Mouse (Mus musculus) lung, embryonic 14.5 days (tissue): ENCODE data around the gene Sh3bp5. TPM values are rescaled to one million over a fixed set of nuclear protein-coding genes. Genes with fewer than 3 reads are reported as not detected.

Source experiments
- ATAC-seq: fragments of 200-750 bp; cut with Nextera tagmentation; 2 replicates; pipeline ENCODE4 v1.8.0; 2017; ENCODE audit warnings: mild to moderate bottlenecking, moderate TSS enrichment, moderate library complexity; ENCODE audit not compliant: insufficient read depth
- DNase-seq: peaks from one replicate; pipeline ENCODE4 v3.0.0-alpha.2; 2015
- H3K27ac ChIP-seq: fragments of 300-500 bp; sonication (generic); 2 replicates; pipeline ENCODE4 v1.5.1; 2014; ENCODE audit warnings: low read depth, mild to moderate bottlenecking, moderate library complexity
- H3K27me3 ChIP-seq: fragments of 300-500 bp; sonication (generic); 2 replicates; pipeline ENCODE4 v1.6.1; 2014; ENCODE audit warnings: low read length, control low read depth; ENCODE audit not compliant: insufficient read depth
- H3K36me3 ChIP-seq: fragments of 300-500 bp; sonication (generic); 2 replicates; pipeline ENCODE4 v1.6.1; 2014; ENCODE audit warnings: control low read depth; ENCODE audit not compliant: insufficient read depth
- H3K4me1 ChIP-seq: fragments of 300-500 bp; sonication (generic); 2 replicates; pipeline ENCODE4 v1.6.1; 2014; ENCODE audit warnings: antibody characterized with exemption, control low read depth; ENCODE audit not compliant: insufficient read depth
- H3K4me2 ChIP-seq: fragments of 300-500 bp; sonication (generic); 2 replicates; pipeline ENCODE4 v1.6.1; 2014; ENCODE audit warnings: mild to moderate bottlenecking
- H3K4me3 ChIP-seq: fragments of 300-500 bp; sonication (generic); 2 replicates; pipeline ENCODE4 v1.5.1; 2014; ENCODE audit warnings: low read depth, low read length
- H3K9ac ChIP-seq: fragments of 300-500 bp; sonication (generic); 2 replicates; pipeline ENCODE4 v1.6.1; 2014
- H3K9me3 ChIP-seq: fragments of 300-500 bp; sonication (generic); 2 replicates; pipeline ENCODE4 v1.6.1; 2016; ENCODE audit warnings: low read depth, low read length, control low read depth
- CTCF ChIP-seq: IDR thresholded peaks from 2 replicates; pipeline ENCODE4 v1.5.1; 2016; ENCODE audit warnings: antibody characterized with exemption, low read depth
- WGBS: fragments of 180-500 bp; shearing (Covaris S2); extraction: QIAGEN DNeasy Blood & Tissue Kit; methylation state at CpG from one replicate; pipeline ENCODE4 v1.1.7; 2014; 5-methylcytosine and 5-hydroxymethylcytosine counted together
- polyA plus RNA-seq: library from polyadenylated mRNA; unstranded; fragments of >200 nt; fragmentation: Nextera tagmentation; extraction: Ambion mirVana; gene quantifications from 2 replicates; pipeline ENCODE4 v1.2.1, GENCODE M21; 2014

Gene Sh3bp5
- polyA plus RNA-seq, 1 experiment from 2014 or later = 14.8 TPM

GRCm38 (mm10) chr14:31422395-31422794 is 13.5 kb downstream of the Sh3bp5 start:
- no peaks in the 10 kb centered on the region for H3K9me3 ChIP-seq
- TF ChIP-seq CTCF = no peak
- peaks cover 11% of the 10 kb centered on the region for H3K4me1 ChIP-seq
- ATAC-seq (no peak), DNase-seq (no peak)
- H3K27ac ChIP-seq = peak overlapping the region; percentile 10
- H3K27me3 ChIP-seq = no peaks in the 10 kb centered on the region
- no peak overlapping the region for H3K4me2 ChIP-seq
- WGBS = 89% methylated on average over 5 of the region's 5 CpGs
- H3K4me3 ChIP-seq = no peak overlapping the region
- H3K9ac ChIP-seq = no peak overlapping the region
- 0 out of 2 replicates have a peak, but pooled peaks cover 2% of the 10 kb centered on the region for H3K36me3 ChIP-seq

DNA sequence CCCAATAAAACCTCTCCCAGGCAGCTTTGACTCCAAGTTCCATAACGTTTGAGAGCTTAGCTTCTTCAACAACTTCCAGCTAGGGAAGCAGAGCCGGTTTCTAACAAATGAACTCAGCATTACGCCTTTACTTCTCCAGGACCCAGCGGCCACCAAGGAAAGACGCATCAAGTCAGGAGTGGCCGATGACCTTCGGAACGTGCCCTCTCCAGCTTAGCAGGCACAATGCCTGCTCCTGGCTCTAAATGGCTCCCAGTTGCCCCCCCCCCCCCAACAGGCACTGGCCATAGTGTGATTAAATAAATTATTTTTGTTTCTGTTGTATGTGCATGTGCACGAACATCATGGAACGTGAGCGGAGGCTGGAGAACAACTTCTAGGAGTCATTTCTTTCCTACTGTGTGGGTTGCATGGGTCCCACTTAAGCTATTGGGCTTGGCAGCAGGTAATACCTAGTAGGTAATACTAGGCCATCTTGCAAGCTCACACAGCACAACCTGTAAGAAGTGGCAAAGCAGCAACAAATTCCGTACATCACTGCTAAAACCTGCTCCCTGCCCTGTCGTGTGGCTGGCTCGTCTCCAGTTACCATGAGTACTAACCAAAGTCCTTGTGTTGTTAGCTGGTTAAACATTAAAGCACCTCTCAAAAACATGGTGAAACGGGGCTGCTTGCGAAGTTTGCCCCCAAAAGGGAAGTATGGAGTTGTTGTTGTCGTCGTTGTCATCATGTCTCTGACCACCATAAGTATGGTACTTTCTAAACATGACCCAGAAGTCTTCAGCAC is 14.2 kb downstream of the Sh3bp5 start:
- Histone ChIP-seq H3K4me3 (no peak overlapping the region), H3K27me3 (no peaks in the 10 kb centered on the region), H3K9ac (no peak overlapping the region), H3K4me2 (no peak overlapping the region), H3K4me1 (peaks cover 11% of the 10 kb centered on the region), H3K9me3 (no peaks in the 10 kb centered on the region), H3K36me3 (0 out of 2 replicates have a peak, but pooled peaks cover 2% of the 10 kb centered on the region), H3K27ac (no peak overlapping the region)
- ATAC-seq (no peak), DNase-seq (no peak)
- no peak for TF ChIP-seq CTCF
- 80% methylated on average over 18 of the region's 18 CpGs for WGBS

DNA sequence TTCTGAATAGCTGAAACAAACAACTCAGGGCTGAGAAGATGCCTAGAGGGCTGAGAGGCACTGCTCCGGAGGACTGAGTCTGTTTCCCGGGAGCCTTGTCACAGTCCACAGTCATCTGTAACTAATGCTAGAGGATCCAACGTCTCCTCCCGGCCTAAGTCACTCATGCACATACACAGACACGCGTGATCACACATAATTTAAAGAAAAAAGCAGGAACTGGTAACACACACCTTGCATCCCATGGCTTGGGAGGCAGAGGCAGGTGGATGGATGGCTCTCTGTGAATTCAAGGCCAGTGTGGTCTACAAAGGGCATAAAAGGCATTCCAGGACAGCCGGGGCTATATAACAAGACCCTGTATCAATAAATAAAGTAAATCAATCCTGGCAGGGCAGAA is 14.9 kb downstream of the Sh3bp5 start:
- Histone ChIP-seq H3K27ac (no peak overlapping the region), H3K27me3 (no peaks in the 10 kb centered on the region), H3K9me3 (no peaks in the 10 kb centered on the region), H3K4me3 (no peak overlapping the region), H3K9ac (no peak overlapping the region), H3K4me1 (peaks cover 11% of the 10 kb centered on the region), H3K4me2 (no peak overlapping the region), H3K36me3 (no peaks in the 10 kb centered on the region)
- no peak for ATAC-seq
- 71% methylated on average over 7 of the region's 7 CpGs for WGBS
- no peak for TF ChIP-seq CTCF
- DNase-seq = no peak

DNA sequence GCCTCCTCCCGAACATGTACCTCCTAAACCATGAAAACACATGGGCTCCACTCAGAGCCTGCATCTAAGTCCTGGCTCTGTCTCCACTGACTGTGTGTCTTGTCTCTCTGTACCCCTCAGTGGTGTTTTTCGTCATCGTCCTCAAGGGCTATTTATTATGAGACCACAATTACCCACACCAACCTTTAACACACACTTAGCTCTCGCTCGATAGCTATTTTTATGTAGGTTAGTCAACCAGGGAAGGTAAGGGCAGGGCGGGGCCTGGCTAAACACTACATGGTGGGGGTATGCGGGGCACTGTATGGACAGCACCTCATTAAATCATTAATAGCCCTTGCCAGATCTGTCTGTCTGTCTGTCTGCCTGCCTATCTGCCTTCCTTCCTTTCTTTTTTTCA is 15.3 kb downstream of the Sh3bp5 start:
- peaks cover 11% of the 10 kb centered on the region for H3K4me1 ChIP-seq
- no peaks in the 10 kb centered on the region for H3K9me3 ChIP-seq
- 83% methylated on average over 7 of the region's 7 CpGs for WGBS
- no peaks in the 10 kb centered on the region for H3K27me3 ChIP-seq
- no peak for TF ChIP-seq CTCF
- ATAC-seq (no peak), DNase-seq (no peak)
- no peak overlapping the region for H3K27ac ChIP-seq
- H3K4me2 ChIP-seq = no peak overlapping the region
- no peak overlapping the region for H3K9ac ChIP-seq
- H3K4me3 ChIP-seq = no peak overlapping the region
- no peaks in the 10 kb centered on the region for H3K36me3 ChIP-seq

DNA sequence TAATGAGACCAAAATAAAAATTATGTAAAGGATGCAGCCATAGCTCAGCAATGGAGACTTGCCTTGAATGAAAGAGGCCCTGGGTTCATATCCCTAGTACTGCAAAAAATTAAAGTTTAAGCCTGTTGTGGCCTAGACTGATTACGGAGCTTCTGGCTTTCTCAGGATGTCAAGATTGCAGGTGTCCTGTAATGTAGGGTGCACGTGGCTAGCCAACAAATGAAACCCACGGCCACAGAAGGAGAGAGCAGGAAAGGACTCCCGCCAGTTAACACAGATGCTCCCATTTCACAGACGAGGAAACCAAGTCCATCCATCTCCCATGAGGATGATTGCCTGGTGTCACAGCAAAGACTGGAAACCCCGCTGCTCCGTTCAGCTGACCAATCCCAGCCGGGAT is 15.7 kb downstream of the Sh3bp5 start:
- 90% methylated on average over 8 of the region's 8 CpGs for WGBS

DNA sequence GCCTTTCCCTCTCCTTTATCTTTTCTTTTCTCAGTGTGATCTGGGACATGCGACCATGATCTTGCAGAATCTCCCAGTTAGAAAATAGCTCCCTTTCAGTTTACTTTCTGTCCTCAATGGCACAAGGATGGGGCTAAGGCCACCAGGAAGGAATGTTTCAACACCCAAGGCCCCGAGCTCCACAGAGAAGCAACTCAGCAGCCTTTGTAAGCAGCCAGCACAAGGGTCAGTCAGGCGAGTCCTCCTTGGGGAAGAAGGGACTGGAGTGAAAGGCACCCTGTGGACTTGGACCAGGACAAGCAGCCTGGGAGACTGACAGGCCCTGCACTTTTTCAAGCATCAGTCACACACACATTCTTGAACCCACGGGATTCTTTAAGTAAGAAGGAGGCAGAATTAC is 16.6 kb downstream of the Sh3bp5 start:
- no peak overlapping the region for H3K9ac ChIP-seq
- ATAC-seq = no peak
- no peak overlapping the region for H3K4me3 ChIP-seq
- 41% methylated on average over 4 of the region's 4 CpGs for WGBS
- no peak for DNase-seq
- peaks cover 4% of the 10 kb centered on the region; the same call in 1 of the 2 replicates for H3K27me3 ChIP-seq
- no peak overlapping the region for H3K4me2 ChIP-seq
- no peaks in the 10 kb centered on the region for H3K36me3 ChIP-seq
- no peak overlapping the region for H3K27ac ChIP-seq
- H3K4me1 ChIP-seq = peaks cover 18% of the 10 kb centered on the region
- TF ChIP-seq CTCF = no peak
- no peaks in the 10 kb centered on the region for H3K9me3 ChIP-seq

More for the DNA sequence above, 15.7 kb downstream of the Sh3bp5 start:
- Histone ChIP-seq H3K9ac (no peak overlapping the region), H3K4me1 (peaks cover 11% of the 10 kb centered on the region), H3K4me2 (no peak overlapping the region), H3K4me3 (no peak overlapping the region), H3K36me3 (no peaks in the 10 kb centered on the region), H3K27ac (no peak overlapping the region), H3K9me3 (no peaks in the 10 kb centered on the region), H3K27me3 (no peaks in the 10 kb centered on the region)
- ATAC-seq (no peak), DNase-seq (no peak)
- TF ChIP-seq CTCF = no peak

- Histone ChIP-seq H3K27ac (no peak overlapping the region), H3K27me3 (peaks cover 4% of the 10 kb centered on the region; the same call in 1 of the 2 replicates), H3K9ac (no peak overlapping the region), H3K4me1 (peaks cover 10% of the 10 kb centered on the region; the same call in 1 of the 2 replicates), H3K9me3 (no peaks in the 10 kb centered on the region), H3K4me3 (no peak overlapping the region), H3K36me3 (no peaks in the 10 kb centered on the region), H3K4me2 (no peak overlapping the region)
- ATAC-seq (peak; percentile 68), DNase-seq (peak; percentile 69)
- WGBS = 47% methylated on average over 16 of the region's 16 CpGs
- TF ChIP-seq CTCF = no peak
These were observed 18.9 kb downstream of the Sh3bp5 start for GRCm38 (mm10) chr14:31416835-31417549.
